13 mouse cellular contexts compared by ENCODE assay signal in genomic region chr9:35372324-35373101, GRCm38 (mm10). TPM values are rescaled to one million over a fixed set of nuclear protein-coding genes. Genes with fewer than 3 reads are reported as not detected.
DNase-seq lines count a peak whose midpoint lies in the region; ATAC-seq and TF ChIP-seq lines count a peak whose summit lies in the region.
"Had no signal": no experiment of that assay in that cellular context is flagged by ENCODE, and none has a peak within 500 bp of the region (broad histone marks: within the 10 kb centered on the region; RNA-seq: fewer than 3 reads in every experiment).

No protein-coding gene starts in this region.

- H3K36me3 ChIP-seq in heart, embryonic 10.5 days, result no peaks in the 10 kb centered on the region
- H3K36me3 ChIP-seq in heart, embryonic 11.5 days (ENCODE audit: control insufficient read depth, insufficient read depth, low read length), result no peaks in the 10 kb centered on the region
- H3K36me3 ChIP-seq in hindbrain, embryonic 12.5 days, result no peaks in the 10 kb centered on the region
- no peaks in the 10 kb centered on the region for H3K36me3 ChIP-seq in midbrain, embryonic 15.5 days (replicated peaks)

- 0 out of 2 replicates have a peak, but pooled peaks cover 7% of the 10 kb centered on the region for H3K27me3 ChIP-seq in heart, embryonic 10.5 days (ENCODE audit: insufficient read depth, poor library complexity, severe bottlenecking)
- peaks cover 2% of the 10 kb centered on the region; the same call in 1 of the 2 replicates for H3K27me3 ChIP-seq in heart, embryonic 11.5 days (ENCODE audit: control insufficient read depth, insufficient read depth, low read length)
- peaks cover 34% of the 10 kb centered on the region for H3K27me3 ChIP-seq in hindbrain, embryonic 12.5 days
- no peaks in the 10 kb centered on the region for H3K27me3 ChIP-seq in midbrain, embryonic 15.5 days (replicated peaks)
- H3K27me3 ChIP-seq: CH12.LX had no signal

- no peak overlapping the region for H3K4me2 ChIP-seq in heart, embryonic 11.5 days
- no peak overlapping the region for H3K4me2 ChIP-seq in hindbrain, embryonic 12.5 days (replicated peaks)
- H3K4me2 ChIP-seq in midbrain, embryonic 15.5 days, result no peak overlapping the region
- H3K4me2 ChIP-seq: lung, embryonic 14.5 days had no signal

- DNase-seq in heart, embryonic 10.5 days (ENCODE audit: low spot score), result peak; percentile 71
- DNase-seq in embryo, embryonic 10.5 days (ENCODE audit: low spot score), result peak; percentile 88
- DNase-seq in lung, adult 2 months, result no peak
- no peak for DNase-seq in c-Kit-positive CD71-positive TER-119-positive erythroid progenitor cells, embryonic 14.5 days (ENCODE audit: low spot score)
- no peak for DNase-seq in testis, postnatal 14 days (ENCODE audit: low spot score)
- DNase-seq: cerebellum, postnatal 25 days; layer of hippocampus, postnatal 36 days; lung, embryonic 14.5 days had no signal

- whole genome bisulfite sequencing in heart, embryonic 10.5 days, result 26% methylated on average over 9 of the region's 9 CpGs
- 25% methylated on average over 9 of the region's 9 CpGs for WGBS in heart, embryonic 11.5 days (ENCODE audit: insufficient replicate concordance)
- WGBS in hindbrain, embryonic 12.5 days, result 5% methylated on average over 9 of the region's 9 CpGs
- 15% methylated on average over 9 of the region's 9 CpGs for WGBS in midbrain, embryonic 15.5 days
- WGBS in lung, adult 2 months, result 61% methylated on average over 9 of the region's 9 CpGs

- no peak for ATAC-seq in heart, embryonic 11.5 days (replicated peaks; ENCODE audit: insufficient number of reproducible peaks, low FRiP score, low TSS enrichment)
- peak; percentile 85 for ATAC-seq in hindbrain, embryonic 12.5 days (ENCODE audit: low FRiP score)
- peak; percentile 78 for ATAC-seq in midbrain, embryonic 15.5 days (replicated peaks)
- ATAC-seq: intestine, postnatal 0 days had no signal

- H3K9me3 ChIP-seq in heart, embryonic 10.5 days, result no peaks in the 10 kb centered on the region
- H3K9me3 ChIP-seq in heart, embryonic 11.5 days (replicated peaks; ENCODE audit: control insufficient read depth, low read length), result no peaks in the 10 kb centered on the region
- H3K9me3 ChIP-seq in hindbrain, embryonic 12.5 days (replicated peaks), result no peaks in the 10 kb centered on the region
- no peaks in the 10 kb centered on the region for H3K9me3 ChIP-seq in midbrain, embryonic 15.5 days

- peaks cover 20% of the 10 kb centered on the region for H3K4me1 ChIP-seq in heart, embryonic 10.5 days
- peaks cover 3% of the 10 kb centered on the region; the same call in 1 of the 2 replicates for H3K4me1 ChIP-seq in heart, embryonic 11.5 days (ENCODE audit: control insufficient read depth, insufficient read depth, low read length)
- peaks cover 16% of the 10 kb centered on the region for H3K4me1 ChIP-seq in hindbrain, embryonic 12.5 days
- H3K4me1 ChIP-seq in midbrain, embryonic 15.5 days, result peaks cover 5% of the 10 kb centered on the region
- no peaks in the 10 kb centered on the region for H3K4me1 ChIP-seq in lung, adult 2 months (ENCODE audit: control insufficient read depth, insufficient read depth, low read length)

- 0 out of 2 replicates have a peak overlapping the region, but pooled peaks have one; percentile 3 for H3K27ac ChIP-seq in heart, embryonic 10.5 days
- H3K27ac ChIP-seq in heart, embryonic 11.5 days (ENCODE audit: low read depth, low read length), result no peak overlapping the region
- H3K27ac ChIP-seq in hindbrain, embryonic 12.5 days, result no peak overlapping the region
- no peak overlapping the region; the same call in 1 of the 2 replicates for H3K27ac ChIP-seq in midbrain, embryonic 15.5 days

- TF ChIP-seq CTCF in lung, adult 2 months (IDR thresholded peaks at IDR 0.05; ENCODE audit: insufficient read depth, low read length), result no peak

- H3K4me3 ChIP-seq in heart, embryonic 10.5 days, result no peak overlapping the region
- no peak overlapping the region for H3K4me3 ChIP-seq in heart, embryonic 11.5 days (ENCODE audit: low read depth, low read length)
- no peak overlapping the region for H3K4me3 ChIP-seq in hindbrain, embryonic 12.5 days
- no peak overlapping the region for H3K4me3 ChIP-seq in midbrain, embryonic 15.5 days
- no peak overlapping the region for H3K4me3 ChIP-seq in lung, adult 2 months (replicated peaks; ENCODE audit: extremely low read depth, low read depth, low read length)

- no peak for TF ChIP-seq POLR2A in lung, adult 2 months (IDR thresholded peaks at IDR 0.05; ENCODE audit: borderline replicate concordance, extremely low read depth, low read depth, low read length)

- H3K9ac ChIP-seq in heart, embryonic 11.5 days (ENCODE audit: low read depth, low read length), result no peak overlapping the region
- H3K9ac ChIP-seq in hindbrain, embryonic 12.5 days, result no peak overlapping the region
- no peak overlapping the region for H3K9ac ChIP-seq in midbrain, embryonic 15.5 days
- H3K9ac ChIP-seq: lung, embryonic 14.5 days had no signal

RNA-seq across cellular contexts. Expression of gene Cdon, which starts 48.4 kb away (rescaled TPM):
- 4.0 and 6.2 TPM in 2 replicates for polyA plus RNA-seq in heart, embryonic 10.5 days (2016; fragmentation: Nextera tagmentation; extraction: Ambion mirVana)
- 4.4 and 6.1 TPM in 2 replicates for polyA plus RNA-seq in heart, embryonic 11.5 days (2014; fragmentation: Nextera tagmentation; extraction: Ambion mirVana)
- 15.8 and 21.5 TPM in 2 replicates for polyA plus RNA-seq in hindbrain, embryonic 12.5 days (2016; fragmentation: Nextera tagmentation; extraction: Ambion mirVana)
- polyA plus RNA-seq in midbrain, embryonic 15.5 days (2015; fragmentation: Nextera tagmentation; extraction: Ambion mirVana), result 4.0 and 6.2 TPM in 2 replicates
- polyA plus RNA-seq in lung, adult 2 months (2012; rRNA removed), result 5.4 and 7.1 TPM in 2 replicates

Comparison
In these comparisons a context has a peak if more than half of its experiments do, and no peak if none do; other contexts are left out.
1. DNase-seq: peak in heart, embryonic 10.5 days (single experiment) and embryo, embryonic 10.5 days (single experiment); none in lung, adult 2 months (single experiment), c-Kit-positive CD71-positive TER-119-positive erythroid progenitor cells, embryonic 14.5 days (single experiment) and testis, postnatal 14 days (single experiment).